Mouse (Mus musculus) granulocyte monocyte progenitor cell, adult 5-6 weeks (primary cell): Measurements from ENCODE around the gene Gm17949. TPM values are rescaled to one million over a fixed set of nuclear protein-coding genes. Genes with fewer than 3 reads are reported as not detected.

ENCODE experiments used
- total RNA-seq, 2 experiments: library from RNA; stranded (forward) in 1 of 2; stranded (reverse) in 1 of 2; fragments of 200-712, 200-1000 nt in 1 of 2; fragments of >200 nt in 1 of 2; fragmentation: Nextera tagmentation in 1 of 2; gene quantifications; 2 replicates each; pipeline ENCODE4 v1.2.3; 2014 to 2017

The Gm17949 gene
- total RNA-seq, 2 experiments from 2014 or later = not detected

Other genes with a start within 250 kb of the Gm17949 start
- gene Dus3l, start 246.7 kb upstream of the Gm17949 start, total RNA-seq (2014; fragmentation: Nextera tagmentation) = 20.5 and 22.8 TPM in 2 replicates
- 18.2 and 21.8 TPM in 2 replicates for gene Dus3l, start 246.7 kb upstream of the Gm17949 start, total RNA-seq (2017)
- gene Prr22, start 241.2 kb upstream of the Gm17949 start, total RNA-seq (2014; fragmentation: Nextera tagmentation) = 0.17 and 2.6 TPM in 2 replicates
- gene Prr22, start 241.2 kb upstream of the Gm17949 start, total RNA-seq (2017) = 1.6 and 1.7 TPM in 2 replicates
- gene Rfx2, start 180.5 kb upstream of the Gm17949 start, total RNA-seq (2014; fragmentation: Nextera tagmentation) = 4.4 and 6.4 TPM in 2 replicates
- gene Rfx2, start 180.5 kb upstream of the Gm17949 start, total RNA-seq (2017) = 1.6 and 2.8 TPM in 2 replicates
- not detected in 2 replicates for gene Acsbg2, start 137.0 kb upstream of the Gm17949 start, total RNA-seq (2014; fragmentation: Nextera tagmentation)
- gene Acsbg2, start 137.0 kb upstream of the Gm17949 start, total RNA-seq (2017) = not detected in 2 replicates
- 0.47 TPM in 1 of 2 replicates, not detected in the other for gene 1700061G19Rik, start 136.0 kb upstream of the Gm17949 start, total RNA-seq (2014; fragmentation: Nextera tagmentation)
- gene 1700061G19Rik, start 136.0 kb upstream of the Gm17949 start, total RNA-seq (2017) = 0.17 TPM in 1 of 2 replicates, not detected in the other
- gene Mllt1, start 76.1 kb upstream of the Gm17949 start, total RNA-seq (2014; fragmentation: Nextera tagmentation) = 20.6 and 26.9 TPM in 2 replicates
- 16.6 and 17.0 TPM in 2 replicates for gene Mllt1, start 76.1 kb upstream of the Gm17949 start, total RNA-seq (2017)
- not detected in 2 replicates for gene Acer1, start 29.3 kb upstream of the Gm17949 start, total RNA-seq (2014; fragmentation: Nextera tagmentation)
- gene Acer1, start 29.3 kb upstream of the Gm17949 start, total RNA-seq (2017) = not detected in 2 replicates
- 48.8 and 80.1 TPM in 2 replicates for gene Clpp, start 21.2 kb upstream of the Gm17949 start, total RNA-seq (2014; fragmentation: Nextera tagmentation)
- gene Clpp, start 21.2 kb upstream of the Gm17949 start, total RNA-seq (2017) = 88.7 and 94.7 TPM in 2 replicates
- gene Alkbh7, start 14.1 kb upstream of the Gm17949 start, total RNA-seq (2014; fragmentation: Nextera tagmentation) = 11.3 and 24.4 TPM in 2 replicates
- 17.3 and 18.7 TPM in 2 replicates for gene Alkbh7, start 14.1 kb upstream of the Gm17949 start, total RNA-seq (2017)
- gene Pspn, start 11.5 kb upstream of the Gm17949 start, total RNA-seq (2014; fragmentation: Nextera tagmentation) = not detected in 2 replicates
- gene Pspn, start 11.5 kb upstream of the Gm17949 start, total RNA-seq (2017) = not detected in 2 replicates
- gene Gtf2f1, start 181 bp upstream of the Gm17949 start, total RNA-seq (2014; fragmentation: Nextera tagmentation) = 47.6 and 63.8 TPM in 2 replicates
- gene Gtf2f1, start 181 bp upstream of the Gm17949 start, total RNA-seq (2017) = 103 and 116 TPM in 2 replicates
- 96.6 and 149 TPM in 2 replicates for gene Khsrp, start 20.1 kb downstream of the Gm17949 start, total RNA-seq (2014; fragmentation: Nextera tagmentation)
- 68.9 and 84.0 TPM in 2 replicates for gene Khsrp, start 20.1 kb downstream of the Gm17949 start, total RNA-seq (2017)
- not detected in 2 replicates for gene Slc25a41, start 30.2 kb downstream of the Gm17949 start, total RNA-seq (2014; fragmentation: Nextera tagmentation)
- not detected in 2 replicates for gene Slc25a41, start 30.2 kb downstream of the Gm17949 start, total RNA-seq (2017)
- not detected in 2 replicates for gene Crb3, start 47.6 kb downstream of the Gm17949 start, total RNA-seq (2014; fragmentation: Nextera tagmentation)
- not detected in 2 replicates for gene Crb3, start 47.6 kb downstream of the Gm17949 start, total RNA-seq (2017)
- 15.2 and 23.8 TPM in 2 replicates for gene Slc25a23, start 48.4 kb downstream of the Gm17949 start, total RNA-seq (2014; fragmentation: Nextera tagmentation)
- gene Slc25a23, start 48.4 kb downstream of the Gm17949 start, total RNA-seq (2017) = 1.6 and 1.7 TPM in 2 replicates
- gene Dennd1c, start 67.0 kb downstream of the Gm17949 start, total RNA-seq (2014; fragmentation: Nextera tagmentation) = 24.7 and 27.1 TPM in 2 replicates
- gene Dennd1c, start 67.0 kb downstream of the Gm17949 start, total RNA-seq (2017) = 2.9 and 3.0 TPM in 2 replicates
- gene Tubb4a, start 76.3 kb downstream of the Gm17949 start, total RNA-seq (2014; fragmentation: Nextera tagmentation) = not detected in 2 replicates
- not detected in 2 replicates for gene Tubb4a, start 76.3 kb downstream of the Gm17949 start, total RNA-seq (2017)
- 0.28 and 1.1 TPM in 2 replicates for gene Tnfsf9, start 93.9 kb downstream of the Gm17949 start, total RNA-seq (2014; fragmentation: Nextera tagmentation)
- 0.60 and 3.0 TPM in 2 replicates for gene Tnfsf9, start 93.9 kb downstream of the Gm17949 start, total RNA-seq (2017)
- not detected in 2 replicates for gene Cd70, start 138.3 kb downstream of the Gm17949 start, total RNA-seq (2014; fragmentation: Nextera tagmentation)
- not detected in 2 replicates for gene Cd70, start 138.3 kb downstream of the Gm17949 start, total RNA-seq (2017)
- gene Tnfsf14, start 182.7 kb downstream of the Gm17949 start, total RNA-seq (2014; fragmentation: Nextera tagmentation) = 6.4 and 7.6 TPM in 2 replicates
- gene Tnfsf14, start 182.7 kb downstream of the Gm17949 start, total RNA-seq (2017) = 5.2 and 5.8 TPM in 2 replicates
- gene C3, start 216.7 kb downstream of the Gm17949 start, total RNA-seq (2014; fragmentation: Nextera tagmentation) = 59.6 and 67.4 TPM in 2 replicates
- 146 and 183 TPM in 2 replicates for gene C3, start 216.7 kb downstream of the Gm17949 start, total RNA-seq (2017)
- gene Gpr108, start 237.0 kb downstream of the Gm17949 start, total RNA-seq (2014; fragmentation: Nextera tagmentation) = 26.6 and 27.2 TPM in 2 replicates
- gene Gpr108, start 237.0 kb downstream of the Gm17949 start, total RNA-seq (2017) = 18.9 and 20.9 TPM in 2 replicates
- 8.3 and 9.9 TPM in 2 replicates for gene Trip10, start 238.0 kb downstream of the Gm17949 start, total RNA-seq (2014; fragmentation: Nextera tagmentation)
- 5.6 and 8.6 TPM in 2 replicates for gene Trip10, start 238.0 kb downstream of the Gm17949 start, total RNA-seq (2017)